ENCODE assay signal across 8 mouse cellular contexts in genomic region chrX:152336546-152337332, GRCm38 (mm10). TPM values are rescaled to one million over a fixed set of nuclear protein-coding genes. Genes with fewer than 3 reads are reported as not detected.
DNase-seq lines count a peak whose midpoint lies in the region; ATAC-seq lines count a peak whose summit lies in the region.

No protein-coding gene starts in this region.

- H3K36me3 ChIP-seq in hindbrain, embryonic 16.5 days (ENCODE audit: control insufficient read depth, insufficient read depth, low read length), result 0 out of 2 replicates have a peak, but pooled peaks cover 3% of the 10 kb centered on the region

- H3K4me2 ChIP-seq in hindbrain, embryonic 16.5 days (ENCODE audit: low read length), result peak overlapping the region; percentile 54

- 13% methylated on average over 33 of the region's 33 CpGs for whole genome bisulfite sequencing in hindbrain, embryonic 16.5 days

- ATAC-seq in activated CD4-positive, CD25-positive, alpha-beta regulatory T cell, adult 4 months, result peak; percentile 98
- ATAC-seq in common myeloid progenitor, adult 5-6 weeks (replicated peaks; ENCODE audit: low read depth, poor library complexity, severe bottlenecking), result peak; percentile 100
- peak; percentile 99 for ATAC-seq in hindbrain, embryonic 16.5 days

- H3K9ac ChIP-seq in hindbrain, embryonic 16.5 days (ENCODE audit: low read depth, low read length), result peak overlapping the region; percentile 54

- peak; percentile 88 for DNase-seq in gastrocnemius, adult 18-20 months (ENCODE audit: low spot score)
- DNase-seq in left cerebral cortex, adult 11 months (ENCODE audit: low spot score), result peak; percentile 83
- peak; percentile 94 for DNase-seq in lung, postnatal 36 days
- peak; percentile 87 for DNase-seq in retina, embryonic 14.5 days (ENCODE audit: low spot score)
- DNase-seq in thymus, postnatal 36 days, result peak; percentile 73 to 78

- H3K27ac ChIP-seq in hindbrain, embryonic 16.5 days (ENCODE audit: low read depth, low read length), result peak overlapping the region; percentile 90

- no peaks in the 10 kb centered on the region for H3K9me3 ChIP-seq in hindbrain, embryonic 16.5 days (ENCODE audit: control insufficient read depth, low read length)

- peaks cover 9% of the 10 kb centered on the region for H3K27me3 ChIP-seq in hindbrain, embryonic 16.5 days (replicated peaks; ENCODE audit: control insufficient read depth, insufficient read depth, low read length)

- peak overlapping the region; percentile 24 for H3K4me3 ChIP-seq in hindbrain, embryonic 16.5 days (ENCODE audit: low read length)

- H3K4me1 ChIP-seq in hindbrain, embryonic 16.5 days (ENCODE audit: control insufficient read depth, insufficient read depth, low read depth, low read length), result peaks cover 8% of the 10 kb centered on the region

RNA-seq across cellular contexts. Expression of gene Tspyl2, which starts 5.5 kb away (rescaled TPM):
- 1 to 10 TPM; 9.2 to 9.9 TPM for polyA plus RNA-seq in activated CD4-positive, CD25-positive, alpha-beta regulatory T cell, adult 4 months (2017; shearing (Covaris generic))
- total RNA-seq in common myeloid progenitor, adult 5-6 weeks (2017), result 17.0 and 19.6 TPM in 2 replicates
- 10 to 100 TPM; 11.2 to 13.7 TPM for total RNA-seq in gastrocnemius, adult 18-20 months (2021)
- 58.2 and 59.7 TPM in 2 replicates for polyA plus RNA-seq in hindbrain, embryonic 16.5 days (2015; fragmentation: Nextera tagmentation; extraction: Ambion mirVana)

RNA-seq across cellular contexts. Expression of gene Kantr, which starts 9.4 kb away (rescaled TPM):
- 10 to 100 TPM; 25.4 to 26.8 TPM for polyA plus RNA-seq in activated CD4-positive, CD25-positive, alpha-beta regulatory T cell, adult 4 months (2017; shearing (Covaris generic))
- total RNA-seq in common myeloid progenitor, adult 5-6 weeks (2017), result 5.3 and 11.5 TPM in 2 replicates
- 1 to 10 TPM; 1.1 to 1.3 TPM for total RNA-seq in gastrocnemius, adult 18-20 months (2021)
- polyA plus RNA-seq in hindbrain, embryonic 16.5 days (2015; fragmentation: Nextera tagmentation; extraction: Ambion mirVana), result 30.1 and 34.5 TPM in 2 replicates

RNA-seq across cellular contexts. Expression of gene Gpr173, which starts 31.8 kb away (rescaled TPM):
- polyA plus RNA-seq in activated CD4-positive, CD25-positive, alpha-beta regulatory T cell, adult 4 months (2017; shearing (Covaris generic)), result not detected
- not detected in 2 replicates for total RNA-seq in common myeloid progenitor, adult 5-6 weeks (2017)
- total RNA-seq in gastrocnemius, adult 18-20 months (2021), result under 1 TPM; 0.16 to 0.31 TPM
- polyA plus RNA-seq in hindbrain, embryonic 16.5 days (2015; fragmentation: Nextera tagmentation; extraction: Ambion mirVana), result 8.5 and 10.7 TPM in 2 replicates

Comparison
In these comparisons a context has a peak if more than half of its experiments do, and no peak if none do; other contexts are left out.
1. Peak in every context shown above with its lines: DNase-seq, ATAC-seq, H3K4me3 ChIP-seq and H3K27ac ChIP-seq.